ENCODE assay signal across 10 mouse cellular contexts in the genomic region with DNA sequence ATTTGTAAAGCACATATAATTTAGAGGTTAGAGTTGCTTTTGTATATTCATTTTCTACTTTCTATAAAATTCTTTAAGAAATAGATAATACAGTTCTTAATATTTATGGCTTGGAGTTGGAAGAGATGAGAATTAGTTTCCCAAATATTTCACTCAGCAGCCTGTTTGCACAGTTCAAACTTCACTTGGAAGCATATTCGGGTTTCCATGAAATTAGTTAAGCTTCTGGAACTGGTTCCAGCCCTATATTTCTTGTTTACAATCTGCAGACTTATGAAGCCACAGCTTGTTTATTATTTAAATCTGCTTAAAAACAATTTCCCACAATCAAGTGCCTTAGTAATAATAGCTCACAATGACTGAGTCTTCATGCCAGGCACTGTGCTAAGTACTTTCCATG. TPM values are rescaled to one million over a fixed set of nuclear protein-coding genes. Genes with fewer than 3 reads are reported as not detected.
DNase-seq lines count a peak whose midpoint lies in the region; ATAC-seq and TF ChIP-seq lines count a peak whose summit lies in the region.
"Had no signal": no experiment of that assay in that cellular context is flagged by ENCODE, and none has a peak within 500 bp of the region (broad histone marks: within the 10 kb centered on the region; RNA-seq: fewer than 3 reads in every experiment).

No protein-coding gene starts in this region.

- peaks cover 10% of the 10 kb centered on the region; the same call in 1 of the 2 replicates for H3K27me3 ChIP-seq in forebrain, embryonic 15.5 days
- H3K27me3 ChIP-seq in forebrain, embryonic 11.5 days (ENCODE audit: control insufficient read depth, insufficient read depth, low read length) = no peaks in the 10 kb centered on the region; the same call in 1 of the 2 replicates
- no peaks in the 10 kb centered on the region for H3K27me3 ChIP-seq in kidney, embryonic 16.5 days (ENCODE audit: insufficient read depth, low read length)
- no peaks in the 10 kb centered on the region for H3K27me3 ChIP-seq in liver, embryonic 15.5 days
- H3K27me3 ChIP-seq: Patski had no signal

- TF ChIP-seq POLR2A in embryonic fibroblast, embryonic 13.5 days (IDR thresholded peaks at IDR 0.05; ENCODE audit: low read depth, low read length) = no peak

- TF ChIP-seq CTCF in embryonic fibroblast, embryonic 13.5 days (IDR thresholded peaks at IDR 0.05; ENCODE audit: borderline replicate concordance, insufficient read depth, low read length) = no peak

- no peak overlapping the region for H3K4me2 ChIP-seq in forebrain, embryonic 15.5 days (replicated peaks)
- no peak overlapping the region for H3K4me2 ChIP-seq in forebrain, embryonic 11.5 days (ENCODE audit: low read depth, low read length, severe bottlenecking)
- peak overlapping the region; percentile 72 for H3K4me2 ChIP-seq in kidney, embryonic 16.5 days (replicated peaks; ENCODE audit: low read depth, low read length)
- H3K4me2 ChIP-seq in liver, embryonic 15.5 days = peak overlapping the region; percentile 83

- no peak overlapping the region for H3K27ac ChIP-seq in forebrain, embryonic 15.5 days (replicated peaks)
- no peak overlapping the region for H3K27ac ChIP-seq in forebrain, embryonic 11.5 days (ENCODE audit: low read depth, low read length)
- H3K27ac ChIP-seq in kidney, embryonic 16.5 days (ENCODE audit: low read length) = no peak overlapping the region
- no peak overlapping the region for H3K27ac ChIP-seq in embryonic fibroblast, embryonic 13.5 days (ENCODE audit: insufficient read depth, low read length)
- no peak overlapping the region for H3K27ac ChIP-seq in liver, embryonic 15.5 days (replicated peaks)

- no peaks in the 10 kb centered on the region for H3K9me3 ChIP-seq in forebrain, embryonic 15.5 days
- no peaks in the 10 kb centered on the region for H3K9me3 ChIP-seq in forebrain, embryonic 11.5 days (ENCODE audit: control insufficient read depth, low read length)
- H3K9me3 ChIP-seq in kidney, embryonic 16.5 days (ENCODE audit: low read length) = no peaks in the 10 kb centered on the region
- H3K9me3 ChIP-seq in liver, embryonic 15.5 days (replicated peaks) = no peaks in the 10 kb centered on the region

- no peaks in the 10 kb centered on the region for H3K36me3 ChIP-seq in forebrain, embryonic 15.5 days
- H3K36me3 ChIP-seq in forebrain, embryonic 11.5 days (ENCODE audit: control insufficient read depth, insufficient read depth, low read length) = no peaks in the 10 kb centered on the region
- H3K36me3 ChIP-seq in kidney, embryonic 16.5 days (ENCODE audit: insufficient read depth, low read length) = no peaks in the 10 kb centered on the region
- H3K36me3 ChIP-seq in liver, embryonic 15.5 days (replicated peaks) = no peaks in the 10 kb centered on the region

- H3K9ac ChIP-seq in forebrain, embryonic 15.5 days (replicated peaks) = no peak overlapping the region
- H3K9ac ChIP-seq in forebrain, embryonic 11.5 days (ENCODE audit: low read length) = no peak overlapping the region
- H3K9ac ChIP-seq in kidney, embryonic 16.5 days (replicated peaks; ENCODE audit: low read length) = no peak overlapping the region
- H3K9ac ChIP-seq in liver, embryonic 15.5 days = no peak overlapping the region

- ATAC-seq in forebrain, embryonic 15.5 days (replicated peaks) = no peak
- ATAC-seq in forebrain, embryonic 11.5 days (replicated peaks; ENCODE audit: low FRiP score) = no peak
- no peak for ATAC-seq in kidney, embryonic 16.5 days (ENCODE audit: low FRiP score, low TSS enrichment)
- no peak for ATAC-seq in liver, embryonic 15.5 days (ENCODE audit: insufficient read depth)
- ATAC-seq: Patski had no signal

- 80% methylated on average over 1 of the region's 1 CpGs for WGBS in forebrain, embryonic 15.5 days
- 56% methylated on average over 1 of the region's 1 CpGs for WGBS in forebrain, embryonic 11.5 days
- WGBS in kidney, embryonic 16.5 days = 65% methylated on average over 1 of the region's 1 CpGs
- 35% methylated on average over 1 of the region's 1 CpGs for whole genome bisulfite sequencing in liver, embryonic 15.5 days (ENCODE audit: insufficient replicate concordance)

- H3K4me1 ChIP-seq in forebrain, embryonic 15.5 days = peaks cover 22% of the 10 kb centered on the region
- peaks cover 4% of the 10 kb centered on the region; the same call in 1 of the 2 replicates for H3K4me1 ChIP-seq in forebrain, embryonic 11.5 days (replicated peaks; ENCODE audit: control insufficient read depth, insufficient read depth, low read length)
- H3K4me1 ChIP-seq in kidney, embryonic 16.5 days (ENCODE audit: insufficient read depth, low read length) = 0 out of 2 replicates have a peak, but pooled peaks cover 10% of the 10 kb centered on the region
- H3K4me1 ChIP-seq in embryonic fibroblast, embryonic 13.5 days (ENCODE audit: control insufficient read depth, insufficient read depth, low read length) = 0 out of 2 replicates have a peak, but pooled peaks cover 7% of the 10 kb centered on the region
- H3K4me1 ChIP-seq in liver, embryonic 15.5 days (replicated peaks) = peaks cover 17% of the 10 kb centered on the region

- intact Hi-C loops in left cerebral cortex, postnatal 14 days (cut with DNase I) = loop anchor here (5.0 to 10.0 kb wide), 3 partner anchors 82 to 305 kb away; a partner anchor contains a TSS

- H3K4me3 ChIP-seq in forebrain, embryonic 15.5 days = peak overlapping the region; percentile 16; the same call in 1 of the 2 replicates
- H3K4me3 ChIP-seq in forebrain, embryonic 11.5 days (ENCODE audit: low read depth, low read length) = no peak overlapping the region
- H3K4me3 ChIP-seq in kidney, embryonic 16.5 days (ENCODE audit: low read length) = peak overlapping the region; percentile 37
- H3K4me3 ChIP-seq in embryonic fibroblast, embryonic 13.5 days (ENCODE audit: insufficient read depth, low read length) = peak overlapping the region; percentile 81
- H3K4me3 ChIP-seq in liver, embryonic 15.5 days (replicated peaks) = no peak overlapping the region

- DNase-seq in forebrain, embryonic 11.5 days (ENCODE audit: low spot score) = no peak
- no peak for DNase-seq in kidney, postnatal 14 days
- DNase-seq in urinary bladder, adult 18-20 months (ENCODE audit: low spot score in 2 of 2) = no peak
- DNase-seq in left cerebral cortex, postnatal 14 days (ENCODE audit: low spot score in 2 of 2) = no peak
- DNase-seq: thymus, postnatal 14 days had no signal

RNA-seq across cellular contexts. Expression of a gene that starts 17.1 kb away (rescaled TPM):
- 16.3 and 16.4 TPM in 2 replicates for polyA plus RNA-seq in forebrain, embryonic 15.5 days (2015; fragmentation: Nextera tagmentation; extraction: Ambion mirVana)
- polyA plus RNA-seq in forebrain, embryonic 11.5 days (2014; fragmentation: Nextera tagmentation; extraction: Ambion mirVana) = 31.0 and 35.0 TPM in 2 replicates
- polyA plus RNA-seq in kidney, embryonic 16.5 days (2015; fragmentation: Nextera tagmentation; extraction: Ambion mirVana) = 46.2 and 48.8 TPM in 2 replicates
- polyA plus RNA-seq in embryonic fibroblast, embryonic 13.5 days (2011; ENCODE audit: insufficient read length, low read depth, missing spikeins) = 144 and 147 TPM in 2 replicates
- polyA plus RNA-seq in liver, embryonic 15.5 days (2015; fragmentation: Nextera tagmentation; extraction: Ambion mirVana) = 5.4 and 5.5 TPM in 2 replicates
- 10 to 100 TPM; 26.3 to 28.2 TPM for total RNA-seq in left cerebral cortex, postnatal 14 days (2021)

Comparison
In these comparisons a context has a peak if more than half of its experiments do, and no peak if none do; other contexts are left out.
1. H3K4me3 ChIP-seq: peak in forebrain, embryonic 15.5 days (single experiment), kidney, embryonic 16.5 days (single experiment) and embryonic fibroblast, embryonic 13.5 days (single experiment); none in forebrain, embryonic 11.5 days (single experiment) and liver, embryonic 15.5 days (single experiment).
2. H3K4me2 ChIP-seq: peak in kidney, embryonic 16.5 days (single experiment) and liver, embryonic 15.5 days (single experiment); none in forebrain, embryonic 15.5 days (single experiment) and forebrain, embryonic 11.5 days (single experiment).